Mouse (Mus musculus): Measurements from ENCODE around the gene Olfr1449.
"Not testable (repeated sequence)": the region's sequence is repeated elsewhere in the genome, so short reads cannot be mapped to it uniquely, and the experiment has no call there.

Gene Olfr1449

DNA sequence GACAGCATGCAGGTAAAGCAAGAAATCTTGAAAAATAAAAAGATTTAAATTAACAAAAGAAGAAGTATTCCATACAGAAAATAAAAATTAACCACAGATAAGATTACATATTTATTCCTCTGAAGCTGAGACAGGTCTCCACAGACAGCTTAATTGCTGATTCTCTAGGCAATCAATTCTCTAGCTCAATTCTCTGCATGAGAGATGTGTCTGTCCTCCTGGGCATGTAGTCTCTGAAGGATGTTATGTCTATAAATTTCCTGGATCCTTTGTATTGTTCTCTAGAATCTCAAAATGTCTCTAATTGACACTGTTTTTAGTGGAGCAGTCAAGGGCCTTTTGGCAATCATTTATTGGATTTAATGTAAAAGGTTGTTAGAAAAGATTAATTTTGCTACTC lies at the start of gene Olfr1449:
Gene Olfr1449 (plus strand): TSS at position 301 of the 400 bp plus-strand sequence.
- DNase-seq: no peak

DNA sequence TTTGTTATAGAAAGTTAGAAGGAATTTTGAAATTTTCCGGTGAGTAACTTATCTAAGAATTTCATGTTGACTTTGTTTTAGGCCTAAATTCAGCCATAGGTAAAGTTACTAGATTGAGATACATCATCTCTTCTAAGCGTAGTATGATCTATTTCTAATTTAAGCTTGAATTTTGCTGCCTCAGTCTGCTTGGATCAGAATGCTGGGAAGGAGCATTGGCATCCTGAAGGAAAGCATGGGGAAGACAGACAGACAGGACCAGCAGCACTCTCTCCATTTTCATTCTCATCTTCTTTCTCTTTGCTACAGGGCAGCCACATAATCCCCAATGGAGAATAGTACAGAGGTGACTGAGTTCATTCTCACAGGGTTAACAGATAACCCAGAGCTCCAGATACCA lies 47.1 kb upstream of the Olfr1449 start, which contains the start of gene Olfr1445:
Gene Olfr1445 (plus strand): TSS at position 301 of the 400 bp plus-strand sequence.
- no peak for DNase-seq

DNA sequence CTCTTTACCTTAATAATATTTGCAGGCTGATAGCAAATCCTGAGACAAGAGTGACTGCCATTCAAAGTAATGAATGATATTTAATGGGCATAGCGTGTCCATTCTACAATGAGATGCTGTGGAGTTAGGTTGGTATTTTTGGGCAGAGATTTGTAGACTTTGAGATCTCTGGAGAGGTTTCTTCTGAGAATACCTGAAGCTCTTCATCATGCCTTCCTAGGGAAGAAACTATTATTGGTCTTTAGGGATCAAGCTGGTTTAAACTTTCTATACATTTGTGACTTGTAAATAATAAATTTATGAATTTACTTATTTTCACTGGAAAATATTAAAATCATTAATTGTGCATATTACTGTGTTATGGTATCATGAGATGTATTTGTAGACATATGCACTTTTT lies 37.2 kb upstream of the Olfr1449 start, which contains the start of gene Olfr1446:
Gene Olfr1446 (minus strand): TSS at position 101 of the 400 bp plus-strand sequence.
- DNase-seq: no peak

GRCm38 (mm10) chr19:12903643-12904042 lies 27.0 kb upstream of the Olfr1449 start, which contains the start of gene Olfr1447:
Gene Olfr1447, minus strand, starts transcription at chr19:12903743.
- no peak for DNase-seq

- DNase-seq: no peak
Observed at GRCm38 (mm10) chr19:12924319-12924718, 6.3 kb upstream of the Olfr1449 start, which contains the start of gene Olfr1448. Gene Olfr1448, minus strand, starts transcription at chr19:12924419.

- DNase-seq: no peak
Observed at GRCm38 (mm10) chr19:12949958-12950357, 19.3 kb downstream of the Olfr1449 start, which contains the start of gene Olfr1450. Gene Olfr1450, plus strand, starts transcription at chr19:12950258.

GRCm38 (mm10) chr19:12970082-12970481 lies 39.4 kb downstream of the Olfr1449 start:
- not testable (repeated sequence) for DNase-seq

Measured in cerebellum, adult 9-10 months (tissue).